Mouse (Mus musculus): Measurements from ENCODE around the gene Tshz2. TPM values are rescaled to one million over a fixed set of nuclear protein-coding genes. Genes with fewer than 3 reads are reported as not detected.
A peak's percentile ranks its signal among the peaks of the same experiment; 100 is the strongest.
"Not testable (repeated sequence)": the region's sequence is repeated elsewhere in the genome, so short reads cannot be mapped to it uniquely, and the experiment has no call there.

The Tshz2 gene
- polyA plus RNA-seq, 1 experiment from 2014 or later: 22.7 TPM

DNA sequence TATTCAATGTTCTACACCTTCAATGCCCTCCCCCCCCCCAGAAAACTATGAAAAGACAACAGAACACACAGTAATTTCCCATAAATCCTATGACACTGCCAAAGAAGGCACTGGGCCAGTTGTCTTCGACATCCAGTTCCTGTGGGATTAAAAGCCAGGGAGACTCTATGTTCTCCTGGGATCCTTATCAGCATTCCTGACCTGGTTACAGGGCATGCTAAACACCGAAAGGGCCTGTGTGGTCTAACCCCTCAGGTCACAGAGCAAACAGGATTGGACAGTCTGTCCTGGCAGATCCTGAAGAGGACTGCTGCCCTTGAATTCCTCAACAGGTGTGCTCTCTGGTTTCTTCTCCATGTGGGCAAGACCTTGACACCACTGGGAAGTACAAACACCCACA lies 145.0 kb downstream of the Tshz2 start:
- Histone ChIP-seq H3K27me3 (replicated peaks) (no peaks in the 10 kb centered on the region), H3K4me1 (no peaks in the 10 kb centered on the region; the same call in 1 of the 2 replicates), H3K27ac (no peak overlapping the region), H3K4me2 (no peak overlapping the region), H3K9me3 (no peaks in the 10 kb centered on the region), H3K4me3 (no peak overlapping the region), H3K36me3 (replicated peaks) (no peaks in the 10 kb centered on the region), H3K9ac (no peak overlapping the region)
- 84% methylated on average over 2 of the region's 2 CpGs for WGBS
- ATAC-seq (replicated peaks): no peak

- 90% methylated on average over 6 of the region's 6 CpGs for WGBS
- Histone ChIP-seq H3K4me3 (no peak overlapping the region), H3K9me3 (no peaks in the 10 kb centered on the region), H3K4me2 (no peak overlapping the region), H3K27ac (no peak overlapping the region), H3K4me1 (no peaks in the 10 kb centered on the region; the same call in 1 of the 2 replicates), H3K9ac (no peak overlapping the region), H3K36me3 (replicated peaks) (no peaks in the 10 kb centered on the region), H3K27me3 (replicated peaks) (no peaks in the 10 kb centered on the region)
- ATAC-seq (replicated peaks): no peak
Observed at GRCm38 (mm10) chr2:169778740-169779345, 146.0 kb downstream of the Tshz2 start.

- ATAC-seq (replicated peaks); H3K4me1 ChIP-seq; H3K27ac ChIP-seq; H3K9ac ChIP-seq; H3K4me2 ChIP-seq; H3K4me3 ChIP-seq; H3K36me3 ChIP-seq (replicated peaks); H3K9me3 ChIP-seq; H3K27me3 ChIP-seq (replicated peaks): not testable (repeated sequence)
Observed at GRCm38 (mm10) chr2:169781671-169782070, 148.9 kb downstream of the Tshz2 start.

- no peak overlapping the region for H3K4me2 ChIP-seq
- H3K27me3 ChIP-seq (replicated peaks): no peaks in the 10 kb centered on the region
- no peaks in the 10 kb centered on the region for H3K36me3 ChIP-seq (replicated peaks)
- no peak overlapping the region for H3K4me3 ChIP-seq
- no peak for ATAC-seq (replicated peaks)
- WGBS: 85% methylated on average over 26 of the region's 26 CpGs
- no peak overlapping the region for H3K9ac ChIP-seq
- H3K9me3 ChIP-seq: no peaks in the 10 kb centered on the region
- H3K4me1 ChIP-seq: peaks cover 6% of the 10 kb centered on the region
- H3K27ac ChIP-seq: no peak overlapping the region
Observed at GRCm38 (mm10) chr2:169782874-169783680, 150.3 kb downstream of the Tshz2 start.

- WGBS: 89% methylated on average over 2 of the region's 2 CpGs
- Histone ChIP-seq H3K9me3 (no peaks in the 10 kb centered on the region), H3K27me3 (replicated peaks) (no peaks in the 10 kb centered on the region), H3K36me3 (replicated peaks) (no peaks in the 10 kb centered on the region), H3K4me2 (no peak overlapping the region), H3K4me3 (no peak overlapping the region), H3K9ac (no peak overlapping the region), H3K27ac (no peak overlapping the region), H3K4me1 (peaks cover 6% of the 10 kb centered on the region)
- ATAC-seq (replicated peaks): no peak
Observed at GRCm38 (mm10) chr2:169783681-169784033, 150.8 kb downstream of the Tshz2 start.

GRCm38 (mm10) chr2:169787381-169787780 lies 154.6 kb downstream of the Tshz2 start:
- H3K4me1 ChIP-seq: peaks cover 18% of the 10 kb centered on the region
- no peak overlapping the region for H3K27ac ChIP-seq
- H3K4me3 ChIP-seq: no peak overlapping the region
- no peaks in the 10 kb centered on the region for H3K27me3 ChIP-seq (replicated peaks)
- 61% methylated on average over 5 of the region's 5 CpGs for WGBS
- no peak overlapping the region for H3K9ac ChIP-seq
- H3K36me3 ChIP-seq (replicated peaks): no peaks in the 10 kb centered on the region
- H3K9me3 ChIP-seq: no peaks in the 10 kb centered on the region
- no peak overlapping the region for H3K4me2 ChIP-seq
- ATAC-seq (replicated peaks): no peak

DNA sequence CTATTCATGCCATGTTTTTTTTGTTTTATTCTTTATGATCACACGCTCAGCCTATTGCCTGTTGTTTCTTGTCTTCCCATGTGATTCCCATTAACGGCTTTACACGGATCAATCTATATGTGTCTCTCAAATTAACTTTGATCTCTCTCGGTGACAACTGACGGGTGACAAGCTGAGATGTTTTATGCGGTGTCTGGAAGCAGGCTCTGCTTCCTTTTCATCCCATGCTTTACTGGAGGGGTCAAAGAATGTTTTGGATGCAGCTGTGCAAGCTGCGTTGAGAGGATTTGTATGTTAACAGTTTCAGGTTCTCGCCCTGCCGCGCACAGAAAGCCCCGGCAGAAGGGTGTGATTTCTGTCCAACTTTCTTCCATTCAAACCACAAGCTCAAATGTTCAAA lies 155.1 kb downstream of the Tshz2 start:
- H3K27ac ChIP-seq: no peak overlapping the region
- no peak for ATAC-seq (replicated peaks)
- H3K4me2 ChIP-seq: no peak overlapping the region; the same call in 1 of the 2 replicates
- H3K4me3 ChIP-seq: no peak overlapping the region
- peaks cover 21% of the 10 kb centered on the region for H3K4me1 ChIP-seq
- no peaks in the 10 kb centered on the region for H3K9me3 ChIP-seq
- no peaks in the 10 kb centered on the region for H3K36me3 ChIP-seq (replicated peaks)
- 41% methylated on average over 11 of the region's 11 CpGs for WGBS
- no peak overlapping the region for H3K9ac ChIP-seq
- no peaks in the 10 kb centered on the region for H3K27me3 ChIP-seq (replicated peaks)

GRCm38 (mm10) chr2:169790439-169791131 lies 157.8 kb downstream of the Tshz2 start:
- Histone ChIP-seq H3K9me3 (no peaks in the 10 kb centered on the region), H3K27me3 (replicated peaks) (no peaks in the 10 kb centered on the region), H3K27ac (peak overlapping the region; percentile 55), H3K4me2 (peak overlapping the region; percentile 41), H3K4me3 (peak overlapping the region; percentile 24), H3K36me3 (replicated peaks) (no peaks in the 10 kb centered on the region), H3K4me1 (peaks cover 21% of the 10 kb centered on the region), H3K9ac (no peak overlapping the region)
- 3% methylated on average over 12 of the region's 12 CpGs for WGBS
- ATAC-seq (replicated peaks): peak; percentile 79

DNA sequence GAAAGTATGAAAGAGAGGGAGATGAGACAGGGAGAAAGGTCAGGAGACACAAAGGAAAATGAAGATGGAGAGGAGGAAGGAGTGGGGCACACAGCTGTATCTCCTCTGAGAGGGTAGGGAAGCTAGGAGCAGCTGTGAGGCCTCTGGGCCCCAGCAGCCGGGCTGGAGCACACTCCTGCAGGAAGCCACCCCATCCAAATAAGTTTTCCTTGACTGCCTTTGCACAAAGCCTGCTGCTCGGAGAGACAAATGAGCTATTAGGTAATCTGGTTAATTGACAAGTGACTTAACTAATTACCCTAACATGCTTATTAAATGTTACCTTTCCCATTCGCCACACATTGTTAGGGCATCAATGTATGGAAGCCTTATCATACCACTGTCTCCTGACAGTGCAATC lies 159.9 kb downstream of the Tshz2 start:
- WGBS: 25% methylated on average over 3 of the region's 3 CpGs

DNA sequence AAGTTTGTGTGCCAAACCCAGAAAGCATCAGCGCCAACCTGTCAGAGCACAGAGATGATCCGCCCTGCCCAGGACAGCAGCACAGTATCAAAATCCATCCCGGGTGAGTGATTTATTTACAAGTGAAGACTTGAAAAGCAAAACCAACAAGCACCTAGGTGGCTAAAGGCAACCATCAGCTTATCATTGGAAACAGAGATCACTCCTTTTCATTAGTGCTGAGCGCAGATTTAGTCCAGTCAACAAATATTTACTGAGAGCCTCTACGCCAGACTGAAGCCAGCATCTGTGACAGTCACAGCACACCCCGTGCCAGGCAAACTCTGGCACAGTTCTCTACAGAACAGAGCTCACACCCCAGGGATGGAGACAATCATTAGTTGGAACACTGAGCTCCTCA lies 169.4 kb downstream of the Tshz2 start:
- H3K4me3 ChIP-seq: no peak overlapping the region
- no peak overlapping the region for H3K9ac ChIP-seq
- no peak for ATAC-seq (replicated peaks)
- 85% methylated on average over 6 of the region's 6 CpGs for WGBS
- H3K4me1 ChIP-seq: no peaks in the 10 kb centered on the region
- H3K27me3 ChIP-seq (replicated peaks): no peaks in the 10 kb centered on the region
- no peaks in the 10 kb centered on the region for H3K9me3 ChIP-seq
- no peaks in the 10 kb centered on the region for H3K36me3 ChIP-seq (replicated peaks)
- H3K27ac ChIP-seq: no peak overlapping the region
- no peak overlapping the region for H3K4me2 ChIP-seq

More for the DNA sequence above, 159.9 kb downstream of the Tshz2 start:
- no peak overlapping the region for H3K27ac ChIP-seq
- peaks cover 17% of the 10 kb centered on the region for H3K4me1 ChIP-seq
- no peaks in the 10 kb centered on the region for H3K27me3 ChIP-seq (replicated peaks)
- no peak for ATAC-seq (replicated peaks)
- H3K9ac ChIP-seq: no peak overlapping the region
- no peaks in the 10 kb centered on the region for H3K9me3 ChIP-seq
- no peaks in the 10 kb centered on the region for H3K36me3 ChIP-seq (replicated peaks)
- no peak overlapping the region for H3K4me3 ChIP-seq
- H3K4me2 ChIP-seq: no peak overlapping the region

DNA sequence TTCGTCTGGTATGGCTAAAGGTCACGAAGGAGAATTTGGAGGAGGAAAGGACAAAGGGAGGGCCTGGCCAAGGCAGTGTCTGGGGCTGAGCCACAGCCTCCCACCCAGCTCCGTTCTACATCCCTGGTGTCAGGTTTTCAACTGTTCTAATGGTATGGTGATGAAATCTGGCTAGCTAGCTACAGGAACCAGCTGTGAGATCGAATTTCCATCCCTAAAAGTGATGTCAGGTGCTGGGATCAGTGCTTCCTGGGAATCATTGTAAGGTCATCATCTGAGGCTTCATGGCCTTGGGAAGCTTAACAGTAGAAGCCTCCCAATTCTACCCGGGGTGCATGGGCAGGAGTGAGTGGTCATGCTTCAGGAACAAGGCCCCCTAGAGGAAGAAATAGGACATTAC lies 171.6 kb downstream of the Tshz2 start:
- Histone ChIP-seq H3K9ac (no peak overlapping the region), H3K27me3 (replicated peaks) (no peaks in the 10 kb centered on the region), H3K4me3 (no peak overlapping the region), H3K4me2 (no peak overlapping the region), H3K4me1 (no peaks in the 10 kb centered on the region), H3K27ac (no peak overlapping the region), H3K9me3 (no peaks in the 10 kb centered on the region), H3K36me3 (replicated peaks) (no peaks in the 10 kb centered on the region)
- 80% methylated on average over 5 of the region's 5 CpGs for WGBS
- ATAC-seq (replicated peaks): no peak

GRCm38 (mm10) chr2:169805545-169805944 lies 172.7 kb downstream of the Tshz2 start:
- Histone ChIP-seq H3K27me3 (replicated peaks) (no peaks in the 10 kb centered on the region), H3K4me3 (no peak overlapping the region), H3K4me1 (no peaks in the 10 kb centered on the region), H3K9me3 (no peaks in the 10 kb centered on the region), H3K27ac (no peak overlapping the region), H3K4me2 (no peak overlapping the region), H3K9ac (no peak overlapping the region), H3K36me3 (replicated peaks) (no peaks in the 10 kb centered on the region)
- no peak for ATAC-seq (replicated peaks)
- 90% methylated on average over 12 of the region's 12 CpGs for WGBS
